Mouse (Mus musculus): ENCODE data around the gene Gm21258. TPM values are rescaled to one million over a fixed set of nuclear protein-coding genes. Genes with fewer than 3 reads are reported as not detected.

Gm21258 gene
- not detected for polyA plus RNA-seq (2017; shearing (Covaris generic))

GRCm38 (mm10) chrY:52779740-52780139, at the start of gene Gm21258:
Gm21258 (plus strand) TSS chrY:52780040.

Measured in inflammation-experienced regulatory T-cells, adult 16 weeks (primary cell).